Mouse (Mus musculus): ENCODE measurements at regions not wholly inside any gene's neighbourhood (a gene's known extent, or its start where the extent isn't known, plus 50 kb on each side); places are given as distances from the start of the nearest gene placed in this dataset.

DNA sequence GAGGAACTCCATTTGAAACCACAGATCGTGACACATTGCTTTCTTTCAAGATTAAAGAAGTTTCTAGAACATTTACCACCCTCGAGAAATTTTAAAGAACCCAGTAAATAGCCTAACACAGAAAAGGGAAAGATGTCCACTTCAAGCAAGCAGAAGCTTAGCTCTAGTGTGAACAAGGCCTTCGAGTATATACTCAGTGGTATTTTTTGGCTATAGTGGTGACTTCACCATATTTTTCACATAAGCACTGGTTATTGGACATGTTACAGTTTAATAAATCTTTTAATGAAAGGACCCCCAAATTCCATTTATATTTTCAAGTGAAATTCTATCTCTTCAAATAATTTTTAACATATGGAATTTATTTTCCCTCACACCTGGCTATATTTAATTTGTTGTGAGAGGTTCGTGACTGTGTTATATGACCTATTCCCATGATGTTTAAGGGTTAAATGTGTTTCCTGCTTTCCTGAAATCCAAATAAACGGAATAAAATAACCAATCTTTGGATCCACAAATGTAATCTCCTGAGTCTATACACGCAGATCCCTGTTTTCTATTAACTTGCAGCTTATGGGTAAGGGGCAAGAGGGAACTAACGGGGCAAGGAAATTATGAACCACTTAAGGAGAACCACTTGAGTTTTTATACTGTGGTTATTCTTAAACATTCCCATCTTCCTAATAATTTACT, 60.6 kb upstream of the Tas2r134 start:
- no peak overlapping the region for H3K27ac ChIP-seq (ENCODE audit: low read depth, low read length)
- H3K9ac ChIP-seq: no peak overlapping the region
- 88% methylated on average over 7 of the region's 7 CpGs for WGBS
- no peak overlapping the region for H3K4me2 ChIP-seq (ENCODE audit: low read depth)
- no peak for TF ChIP-seq CTCF (IDR thresholded peaks at IDR 0.05; ENCODE audit: low read depth)
- no peaks in the 10 kb centered on the region for H3K36me3 ChIP-seq (ENCODE audit: insufficient read depth)
- DNase-seq (no peak), ATAC-seq (no peak)
- no peaks in the 10 kb centered on the region for H3K27me3 ChIP-seq (ENCODE audit: insufficient read depth, low read length)
- H3K9me3 ChIP-seq (ENCODE audit: low read length): no peaks in the 10 kb centered on the region
- H3K4me1 ChIP-seq (ENCODE audit: insufficient read depth): no peaks in the 10 kb centered on the region
- H3K4me3 ChIP-seq (ENCODE audit: low read depth, low read length): no peak overlapping the region

DNA sequence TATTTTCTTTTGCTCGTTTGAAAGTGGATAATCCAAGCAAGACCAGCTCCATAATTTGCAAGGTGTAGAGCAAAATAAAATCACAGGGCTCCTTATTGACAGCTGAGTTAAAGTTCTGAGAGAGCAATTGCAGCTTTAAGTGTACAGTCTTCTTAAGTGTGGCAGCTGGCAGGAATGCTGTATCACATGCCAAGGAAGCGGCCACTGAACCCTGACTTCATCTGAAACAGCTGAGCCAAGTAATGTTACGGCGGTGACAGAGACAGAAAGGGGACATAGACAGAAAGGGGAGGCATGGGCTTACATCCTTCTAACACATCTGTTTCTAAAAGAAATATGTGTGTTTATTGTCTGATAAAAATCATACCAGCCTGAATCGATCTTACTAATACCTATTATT, 63.4 kb upstream of the Tas2r134 start:
- Histone ChIP-seq H3K4me2 (ENCODE audit: low read depth) (no peak overlapping the region), H3K4me3 (ENCODE audit: low read depth, low read length) (no peak overlapping the region), H3K4me1 (ENCODE audit: insufficient read depth) (no peaks in the 10 kb centered on the region), H3K27me3 (ENCODE audit: insufficient read depth, low read length) (no peaks in the 10 kb centered on the region), H3K9ac (no peak overlapping the region), H3K36me3 (ENCODE audit: insufficient read depth) (no peaks in the 10 kb centered on the region), H3K27ac (ENCODE audit: low read depth, low read length) (no peak overlapping the region), H3K9me3 (ENCODE audit: low read length) (no peaks in the 10 kb centered on the region)
- WGBS: 74% methylated on average over 5 of the region's 5 CpGs
- ATAC-seq (no peak), DNase-seq (no peak)
- TF ChIP-seq CTCF (IDR thresholded peaks at IDR 0.05; ENCODE audit: low read depth): no peak

DNA sequence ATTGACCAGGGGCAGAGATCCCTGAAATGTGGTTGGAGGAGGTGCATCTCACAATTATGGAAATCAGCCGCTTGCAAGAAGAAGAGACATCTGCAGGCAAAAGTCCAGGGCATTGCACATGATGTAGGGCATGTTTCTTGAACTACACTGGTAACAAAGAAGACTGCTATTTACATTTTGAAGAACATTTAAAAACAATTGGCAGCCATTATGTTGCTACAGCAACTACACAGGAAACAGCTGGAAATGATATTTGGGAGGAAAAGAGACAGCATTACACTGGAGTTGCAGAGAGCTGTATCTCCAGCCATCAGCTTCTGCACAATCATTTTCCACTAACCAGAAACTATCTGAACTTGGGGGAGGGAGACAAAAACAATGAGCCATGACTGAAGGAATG, 64.1 kb upstream of the Tas2r134 start:
- H3K27me3 ChIP-seq (ENCODE audit: insufficient read depth, low read length): no peaks in the 10 kb centered on the region
- no peaks in the 10 kb centered on the region for H3K9me3 ChIP-seq (ENCODE audit: low read length)
- no peaks in the 10 kb centered on the region for H3K4me1 ChIP-seq (ENCODE audit: insufficient read depth)
- no peak overlapping the region for H3K9ac ChIP-seq
- no peak for TF ChIP-seq CTCF (IDR thresholded peaks at IDR 0.05; ENCODE audit: low read depth)
- H3K27ac ChIP-seq (ENCODE audit: low read depth, low read length): no peak overlapping the region
- H3K4me2 ChIP-seq (ENCODE audit: low read depth): no peak overlapping the region
- DNase-seq: no peak
- no peak for ATAC-seq
- 64% methylated on average over 1 of the region's 1 CpGs for WGBS
- H3K36me3 ChIP-seq (ENCODE audit: insufficient read depth): no peaks in the 10 kb centered on the region
- H3K4me3 ChIP-seq (ENCODE audit: low read depth, low read length): no peak overlapping the region

DNA sequence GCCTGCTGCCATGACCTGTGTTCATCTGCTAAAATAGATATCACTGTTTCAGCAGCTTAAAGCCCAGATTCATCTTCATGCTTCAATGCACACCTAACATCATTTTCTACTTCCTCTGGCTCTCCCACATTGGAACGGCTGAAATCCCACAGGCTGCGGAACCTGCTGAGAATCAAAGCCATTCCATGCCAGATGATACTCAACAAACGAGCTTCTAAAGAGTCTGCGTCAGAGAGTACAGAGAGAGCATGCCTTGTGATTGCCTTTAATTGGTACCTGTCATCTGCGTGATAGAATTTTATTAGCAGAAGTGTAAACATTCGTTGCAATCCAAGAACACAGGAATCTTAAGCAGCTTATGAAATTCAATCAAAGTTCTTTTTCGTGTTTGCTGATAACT, 76.4 kb upstream of the Tas2r134 start:
- TF ChIP-seq CTCF (IDR thresholded peaks at IDR 0.05; ENCODE audit: low read depth): no peak
- H3K9me3 ChIP-seq (ENCODE audit: low read length): no peaks in the 10 kb centered on the region
- no peaks in the 10 kb centered on the region for H3K27me3 ChIP-seq (ENCODE audit: insufficient read depth, low read length)
- H3K4me2 ChIP-seq (ENCODE audit: low read depth): peak overlapping the region; percentile 2; the same call in 1 of the 2 replicates
- no peak overlapping the region for H3K27ac ChIP-seq (ENCODE audit: low read depth, low read length)
- DNase-seq (peak; percentile 38), ATAC-seq (peak; percentile 85)
- no peaks in the 10 kb centered on the region for H3K36me3 ChIP-seq (ENCODE audit: insufficient read depth)
- no peak overlapping the region for H3K4me3 ChIP-seq (ENCODE audit: low read depth, low read length)
- no peaks in the 10 kb centered on the region for H3K4me1 ChIP-seq (ENCODE audit: insufficient read depth)
- H3K9ac ChIP-seq: no peak overlapping the region
- 11% methylated on average over 7 of the region's 7 CpGs for whole genome bisulfite sequencing

DNA sequence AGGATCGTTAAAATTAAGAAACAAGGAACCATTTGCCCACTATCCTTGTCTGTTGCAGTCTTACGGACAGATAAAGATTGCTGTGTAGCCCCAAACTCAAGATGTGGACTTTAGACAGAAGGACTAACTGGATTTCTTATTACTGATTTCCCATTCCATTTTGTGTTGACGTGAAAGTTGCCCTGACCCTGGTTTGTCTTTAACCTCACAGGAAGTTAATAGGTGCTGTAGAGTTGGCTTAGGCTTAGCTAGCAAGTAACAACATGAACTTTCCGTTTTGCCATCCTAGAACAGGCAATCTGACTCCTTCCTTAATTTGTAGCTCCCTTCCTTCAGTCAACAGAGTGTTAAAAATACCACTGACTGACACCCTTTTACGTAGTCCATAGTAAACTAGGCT, 78.2 kb upstream of the Tas2r134 start:
- ATAC-seq: no peak
- no peak for TF ChIP-seq CTCF (IDR thresholded peaks at IDR 0.05; ENCODE audit: low read depth)
- Histone ChIP-seq H3K4me3 (ENCODE audit: low read depth, low read length) (no peak overlapping the region), H3K27me3 (ENCODE audit: insufficient read depth, low read length) (no peaks in the 10 kb centered on the region), H3K9me3 (ENCODE audit: low read length) (no peaks in the 10 kb centered on the region), H3K4me1 (ENCODE audit: insufficient read depth) (no peaks in the 10 kb centered on the region), H3K4me2 (ENCODE audit: low read depth) (no peak overlapping the region), H3K27ac (ENCODE audit: low read depth, low read length) (no peak overlapping the region), H3K9ac (no peak overlapping the region), H3K36me3 (ENCODE audit: insufficient read depth) (no peaks in the 10 kb centered on the region)
- 91% methylated on average over 5 of the region's 5 CpGs for WGBS
- DNase-seq: no peak

DNA sequence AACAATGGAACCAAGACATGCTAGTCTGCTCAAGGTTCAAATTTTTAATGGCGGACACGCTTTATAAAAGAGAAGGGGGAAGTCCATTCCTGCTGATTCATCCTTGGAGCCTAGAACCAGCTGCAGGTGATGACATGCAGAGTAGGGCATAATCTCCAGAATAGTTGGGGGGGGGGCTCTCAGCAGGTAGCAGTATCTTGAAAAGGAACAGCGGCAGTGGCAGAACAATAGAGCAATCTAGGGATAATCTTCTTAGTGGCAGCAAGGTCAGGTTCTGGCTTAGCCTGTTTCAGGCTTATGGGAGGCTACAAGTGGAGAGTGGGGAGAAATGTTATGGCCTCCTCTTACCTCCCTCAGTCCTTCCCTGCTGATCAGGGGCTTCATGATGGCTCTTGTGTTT, 81.1 kb upstream of the Tas2r134 start:
- H3K36me3 ChIP-seq (ENCODE audit: insufficient read depth): no peaks in the 10 kb centered on the region
- no peaks in the 10 kb centered on the region for H3K9me3 ChIP-seq (ENCODE audit: low read length)
- no peak overlapping the region for H3K9ac ChIP-seq
- H3K4me2 ChIP-seq (ENCODE audit: low read depth): no peak overlapping the region
- no peak overlapping the region for H3K4me3 ChIP-seq (ENCODE audit: low read depth, low read length)
- no peak for DNase-seq
- 64% methylated on average over 3 of the region's 3 CpGs for WGBS
- H3K27ac ChIP-seq (ENCODE audit: low read depth, low read length): no peak overlapping the region
- no peaks in the 10 kb centered on the region for H3K4me1 ChIP-seq (ENCODE audit: insufficient read depth)
- no peak for TF ChIP-seq CTCF (IDR thresholded peaks at IDR 0.05; ENCODE audit: low read depth)
- ATAC-seq: no peak
- H3K27me3 ChIP-seq (ENCODE audit: insufficient read depth, low read length): no peaks in the 10 kb centered on the region

DNA sequence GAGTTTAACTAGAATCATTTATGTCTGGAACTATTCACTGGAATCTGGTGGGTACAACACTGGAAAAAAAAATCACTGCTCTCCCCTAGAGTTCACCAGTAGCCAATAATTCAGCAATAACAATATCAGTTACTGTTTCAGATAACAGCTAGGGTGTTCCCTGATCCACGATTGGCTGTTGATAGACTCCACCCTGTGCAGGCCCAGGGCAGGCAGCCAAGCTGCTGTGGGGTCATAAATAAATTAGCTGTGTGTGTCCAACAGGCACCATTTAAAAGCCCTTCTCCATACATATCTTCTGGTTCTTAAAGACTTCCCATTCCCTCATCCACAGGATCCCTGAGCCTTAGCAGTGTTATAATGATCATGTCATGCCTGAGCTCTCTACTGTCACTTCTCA, 83.4 kb upstream of the Tas2r134 start:
- no peak for TF ChIP-seq CTCF (IDR thresholded peaks at IDR 0.05; ENCODE audit: low read depth)
- Histone ChIP-seq H3K27me3 (ENCODE audit: insufficient read depth, low read length) (no peaks in the 10 kb centered on the region), H3K4me1 (ENCODE audit: insufficient read depth) (no peaks in the 10 kb centered on the region), H3K4me3 (ENCODE audit: low read depth, low read length) (no peak overlapping the region), H3K9ac (no peak overlapping the region), H3K4me2 (ENCODE audit: low read depth) (no peak overlapping the region), H3K9me3 (ENCODE audit: low read length) (no peaks in the 10 kb centered on the region), H3K27ac (ENCODE audit: low read depth, low read length) (no peak overlapping the region), H3K36me3 (ENCODE audit: insufficient read depth) (no peaks in the 10 kb centered on the region)
- no peak for DNase-seq
- no peak for ATAC-seq
- 88% methylated on average over 1 of the region's 1 CpGs for WGBS

Measured in forebrain, postnatal 0 days (tissue).